Mouse (Mus musculus) adrenal gland, postnatal 0 days (tissue): ENCODE measurements around the gene L3mbtl2. TPM values are rescaled to one million over a fixed set of nuclear protein-coding genes. Genes with fewer than 3 reads are reported as not detected.

Experiments
- polyA plus RNA-seq: library from polyadenylated mRNA; unstranded; fragments of >200 nt; fragmentation: Nextera tagmentation; extraction: Ambion mirVana; gene quantifications from 2 replicates; pipeline ENCODE4 v1.2.1, GENCODE M21; 2015

L3mbtl2 gene
- polyA plus RNA-seq, result 9.8 and 12.6 TPM in 2 replicates

GRCm38 (mm10) chr15:81663697-81664561 is at the start of gene L3mbtl2:
Gene L3mbtl2, plus strand, starts transcription at chr15:81663889.

DNA sequence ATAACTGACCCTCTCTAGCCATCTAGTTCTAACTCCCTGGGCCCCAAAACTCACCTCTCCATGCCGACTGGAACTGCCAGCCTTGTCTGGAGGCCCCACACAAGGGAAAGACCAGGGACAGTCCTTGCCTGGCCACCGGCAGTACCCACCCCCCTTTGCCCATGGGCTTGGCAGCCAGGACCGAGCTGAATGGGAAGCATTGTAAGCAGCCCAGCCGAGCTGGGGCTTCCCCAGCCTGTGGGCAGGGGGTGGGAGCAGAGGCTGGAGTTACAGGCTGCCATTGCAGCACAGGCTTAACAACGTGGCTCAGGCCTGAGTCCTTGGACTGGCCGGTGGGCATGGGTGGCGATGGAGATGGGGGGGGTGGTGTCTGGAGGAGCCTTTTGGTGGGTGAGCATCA is 33.5 kb downstream of the L3mbtl2 start, which contains the start of gene Chadl:
TSS of gene Chadl (minus strand) at position 113 of the 400 bp plus-strand sequence.

Other genes with a start within 250 kb of the L3mbtl2 start
- gene Rbx1, start 197.6 kb upstream of the L3mbtl2 start, polyA plus RNA-seq, result 552 and 576 TPM in 2 replicates
- 12.5 and 17.4 TPM in 2 replicates for gene Ep300, start 78.5 kb upstream of the L3mbtl2 start, polyA plus RNA-seq
- gene Chadl, start 33.4 kb downstream of the L3mbtl2 start, polyA plus RNA-seq, result 4.4 and 8.4 TPM in 2 replicates
- 15.4 and 19.5 TPM in 2 replicates for gene Zc3h7b, start 81.2 kb downstream of the L3mbtl2 start, polyA plus RNA-seq
- gene Rangap1, start 81.6 kb downstream of the L3mbtl2 start, polyA plus RNA-seq, result 27.0 and 27.6 TPM in 2 replicates
- 28.3 and 34.4 TPM in 2 replicates for gene Tef, start 138.5 kb downstream of the L3mbtl2 start, polyA plus RNA-seq
- gene Tob2, start 194.9 kb downstream of the L3mbtl2 start, polyA plus RNA-seq, result 19.7 and 22.3 TPM in 2 replicates
- 53.5 and 65.5 TPM in 2 replicates for gene Phf5a, start 208.0 kb downstream of the L3mbtl2 start, polyA plus RNA-seq
- 101 and 150 TPM in 2 replicates for gene Aco2, start 208.4 kb downstream of the L3mbtl2 start, polyA plus RNA-seq